Mouse (Mus musculus) bone marrow macrophage, adult 2 months (primary cell): ENCODE measurements around the gene Nek10.

Source experiments
- CTCF ChIP-seq: IDR thresholded peaks from 2 replicates; pipeline ENCODE4 v1.5.1; 2012; ENCODE audit warnings: low read depth, mild to moderate bottlenecking, low read length, moderate library complexity
- POLR2A ChIP-seq: IDR thresholded peaks from 2 replicates; pipeline ENCODE4 v1.6.1; 2012; ENCODE audit warnings: mild to moderate bottlenecking, low read depth, low read length, borderline replicate concordance

DNA sequence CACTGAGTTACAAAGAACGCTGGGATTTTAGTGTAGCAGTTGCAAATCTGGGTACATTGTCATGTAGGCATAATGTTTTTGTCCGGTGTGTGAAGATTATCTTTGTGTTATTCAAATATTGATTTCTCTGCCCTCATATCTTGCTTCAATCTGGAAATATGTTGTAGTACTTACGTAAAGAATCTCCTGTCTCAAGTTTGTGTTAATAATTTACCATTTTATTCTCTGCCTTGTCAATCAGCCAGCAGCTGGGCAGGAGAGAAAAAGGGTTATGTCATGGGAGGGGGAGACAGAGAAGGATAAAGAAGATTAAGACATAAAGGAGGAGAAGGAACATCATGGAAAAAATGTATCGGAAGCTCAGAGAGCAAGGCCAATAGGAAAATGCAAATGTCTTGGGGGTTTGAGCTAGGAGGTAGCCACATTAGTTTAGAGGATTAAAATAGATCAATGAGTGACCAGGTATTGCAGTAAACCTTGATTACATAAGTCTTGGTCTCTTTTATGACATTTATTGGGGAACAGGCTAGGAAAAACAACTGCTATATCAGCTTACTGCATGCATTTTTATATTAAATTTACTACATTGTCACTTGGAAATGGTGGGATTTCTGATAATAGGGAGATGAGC lies 13.3 kb upstream of the Nek10 start:
- TF ChIP-seq POLR2A (no peak), CTCF (no peak)
